Mouse (Mus musculus) CH12.LX (cell line): ENCODE data around the gene Zg16. TPM values are rescaled to one million over a fixed set of nuclear protein-coding genes. Genes with fewer than 3 reads are reported as not detected.
A peak's percentile ranks its signal among the peaks of the same experiment; 100 is the strongest.

ENCODE experiments used
- DNase-seq: peaks from one replicate; pipeline ENCODE4 v3.0.0-alpha.2; 2013; ENCODE audit errors: extremely low read depth
- H3K27ac ChIP-seq: 2 replicates; pipeline ENCODE4 v1.5.1; 2012; ENCODE audit warnings: low read depth, mild to moderate bottlenecking, control low read depth, moderate library complexity; ENCODE audit not compliant: insufficient read depth
- H3K27me3 ChIP-seq: replicated peaks from 2 replicates; pipeline ENCODE3; 2012; ENCODE audit warnings: inconsistent platforms
- H3K36me3 ChIP-seq, 2 experiments: replicated peaks in 1 of 2; 2 replicates each; pipeline versions ENCODE3 to v1.6.1; 2012; ENCODE audit warnings: inconsistent platforms in 1 of 2, low read length in 1 of 2, mild to moderate bottlenecking in 1 of 2, mixed read lengths in 1 of 2, moderate library complexity in 1 of 2; ENCODE audit not compliant: control insufficient read depth in 1 of 2, insufficient read depth in 1 of 2
- H3K4me1 ChIP-seq, 2 experiments: 2 replicates each; pipeline ENCODE4 v1.6.1; 2012; ENCODE audit warnings: inconsistent platforms in 1 of 2, moderate library complexity in 1 of 2; ENCODE audit not compliant: insufficient read depth in 2 of 2, control insufficient read depth in 1 of 2
- H3K4me2 ChIP-seq: 2 replicates; pipeline ENCODE4 v1.6.1; 2012; ENCODE audit warnings: low read depth, mild to moderate bottlenecking, control low read depth; ENCODE audit not compliant: poor library complexity, insufficient read depth, severe bottlenecking
- H3K4me3 ChIP-seq, 3 experiments: fragments of 150-350 bp in 1 of 3; sonication (generic) in 1 of 3; replicated peaks in 1 of 3; 2 replicates each; pipeline versions ENCODE3 to v1.5.1; 2011 to 2012; ENCODE audit warnings: low read depth in 2 of 3, low read length in 2 of 3, mild to moderate bottlenecking in 2 of 3, moderate library complexity in 2 of 3, control low read depth in 1 of 3, improper control_type of control experiment in 1 of 3, inconsistent platforms in 1 of 3, mixed read lengths in 1 of 3; ENCODE audit not compliant: poor library complexity in 1 of 3
- H3K79me2 ChIP-seq: replicated peaks from 2 replicates; pipeline ENCODE4 v1.6.1; 2012; ENCODE audit warnings: mild to moderate bottlenecking, moderate library complexity; ENCODE audit not compliant: control insufficient read depth, poor library complexity, insufficient read depth, severe bottlenecking; ENCODE audit errors: extremely low read depth
- H3K9ac ChIP-seq: 2 replicates; pipeline ENCODE4 v1.6.1; 2012; ENCODE audit warnings: low read depth, mild to moderate bottlenecking, control low read depth, moderate library complexity; ENCODE audit not compliant: insufficient read depth
- H3K9me3 ChIP-seq: replicated peaks from 2 replicates; pipeline ENCODE3; 2012; ENCODE audit warnings: low read length, inconsistent platforms, mixed read lengths
- CHD1 ChIP-seq: IDR thresholded peaks from 2 replicates; pipeline ENCODE4 v1.6.1; 2012; ENCODE audit warnings: low read depth, low read length, improper control_type of control experiment, inconsistent platforms
- CHD2 ChIP-seq: IDR thresholded peaks from 2 replicates; pipeline ENCODE4 v1.6.1; 2011; ENCODE audit warnings: low read length, improper control_type of control experiment
- CTCF ChIP-seq, 2 experiments: IDR thresholded peaks in 1 of 2; conservative IDR thresholded peaks in 1 of 2; 2 replicates each; pipeline ENCODE4 v1.5.1; 2011 to 2012; ENCODE audit warnings: low read depth in 2 of 2, low read length in 2 of 2, improper control_type of control experiment in 1 of 2, inconsistent platforms in 1 of 2, mild to moderate bottlenecking in 1 of 2, moderate library complexity in 1 of 2
- E2F4 ChIP-seq: IDR thresholded peaks from 2 replicates; pipeline ENCODE4 v1.6.1; 2011; ENCODE audit warnings: low read depth, low read length, improper control_type of control experiment; ENCODE audit not compliant: insufficient replicate concordance
- ELF1 ChIP-seq: IDR thresholded peaks from 2 replicates; pipeline ENCODE4 v1.6.1; 2014; ENCODE audit warnings: low read depth, mild to moderate bottlenecking, inconsistent platforms, low read length, improper control_type of control experiment
- EP300 ChIP-seq: IDR thresholded peaks from 2 replicates; pipeline ENCODE4 v1.6.1; 2011; ENCODE audit warnings: low read length, improper control_type of control experiment
- HCFC1 ChIP-seq: IDR thresholded peaks from 2 replicates; pipeline ENCODE4 v1.6.1; 2012; ENCODE audit warnings: low read depth, mild to moderate bottlenecking, inconsistent platforms, low read length, improper control_type of control experiment
- JUND ChIP-seq: conservative IDR thresholded peaks from 2 replicates; pipeline ENCODE4 v1.6.1; 2011; ENCODE audit warnings: low read depth, low read length, improper control_type of control experiment
- KAT2A ChIP-seq: IDR thresholded peaks from 2 replicates; pipeline ENCODE4 v1.6.1; 2012; ENCODE audit warnings: low read length, improper control_type of control experiment, inconsistent platforms; ENCODE audit not compliant: insufficient replicate concordance
- MAFK ChIP-seq: IDR thresholded peaks from 2 replicates; pipeline ENCODE4 v1.6.1; 2011; ENCODE audit warnings: low read length, improper control_type of control experiment; ENCODE audit not compliant: insufficient replicate concordance
- MXI1 ChIP-seq: IDR thresholded peaks from 2 replicates; pipeline ENCODE4 v1.6.1; 2011; ENCODE audit warnings: mild to moderate bottlenecking, low read depth, low read length, improper control_type of control experiment
- POLR2A ChIP-seq: IDR thresholded peaks from 2 replicates; pipeline ENCODE4 v1.6.1; 2011; ENCODE audit warnings: low read depth, mild to moderate bottlenecking, improper control_type of control experiment, low read length
- POLR2AphosphoS2 ChIP-seq: IDR thresholded peaks from 2 replicates; pipeline ENCODE4 v1.6.1; 2011; ENCODE audit warnings: low read depth, low read length, improper control_type of control experiment
- RAD21 ChIP-seq: IDR thresholded peaks from 2 replicates; pipeline ENCODE4 v1.6.1; 2011; ENCODE audit warnings: low read depth, mild to moderate bottlenecking, low read length, improper control_type of control experiment, moderate library complexity
- RCOR1 ChIP-seq: conservative IDR thresholded peaks from 2 replicates; pipeline ENCODE4 v1.6.1; 2012; ENCODE audit warnings: low read depth, mild to moderate bottlenecking, inconsistent platforms, low read length, improper control_type of control experiment
- TBP ChIP-seq: conservative IDR thresholded peaks from 2 replicates; pipeline ENCODE4 v1.6.1; 2011; ENCODE audit warnings: low read depth, low read length, improper control_type of control experiment
- TCF12 ChIP-seq: IDR thresholded peaks from 2 replicates; pipeline ENCODE4 v1.6.1; 2014; ENCODE audit warnings: low read depth, mild to moderate bottlenecking, inconsistent platforms, low read length, improper control_type of control experiment
- UBTF ChIP-seq: IDR thresholded peaks from 2 replicates; pipeline ENCODE4 v1.6.1; 2012; ENCODE audit warnings: low read depth, mild to moderate bottlenecking, inconsistent platforms, low read length, improper control_type of control experiment, moderate library complexity
- ZMIZ1 ChIP-seq: IDR thresholded peaks from 2 replicates; pipeline ENCODE4 v1.6.1; 2012; ENCODE audit warnings: low read depth, mild to moderate bottlenecking, inconsistent platforms, low read length, improper control_type of control experiment
- ZNF384 ChIP-seq: IDR thresholded peaks from 2 replicates; pipeline ENCODE4 v1.6.1; 2012; ENCODE audit warnings: low read depth, low read length, improper control_type of control experiment, inconsistent platforms
- dilution Hi-C: fragments of 300-500 bp; cut with MboI; formaldehyde crosslinking; loops from 2 replicates; pipeline ENCODE4 v1.14.3; 2020; ENCODE audit warnings: low sequenced_read_pairs; ENCODE audit not compliant: extremely low pct_unique_long_range_greater_than_20kb, extremely low pct_ligation_motif_present
- in situ Hi-C: fragments of 300-500 bp; cut with MboI; formaldehyde crosslinking; loops from 3 replicates; pipeline ENCODE4 v1.14.3; 2019; ENCODE audit warnings: low sequenced_read_pairs, low pct_ligation_motif_present, low pct_unique_long_range_greater_than_20kb, mixed read lengths
- polyA plus RNA-seq: library from polyadenylated mRNA; unstranded; fragments of >175 nt; gene quantifications from 2 replicates; pipeline ENCODE4 v1.2.1, GENCODE M21; 2012; ENCODE audit warnings: low read depth; ENCODE audit not compliant: insufficient read length
- total RNA-seq, 2 experiments: library from RNA; depleted of rRNA; stranded (reverse); fragments of 300-350 nt in 1 of 2; fragments of >200 nt in 1 of 2; gene quantifications; 2 replicates each; pipeline ENCODE4 v1.2.3; 2012 to 2014

Gene Zg16
- total and polyA plus RNA-seq, 3 experiments, result not detected

DNA sequence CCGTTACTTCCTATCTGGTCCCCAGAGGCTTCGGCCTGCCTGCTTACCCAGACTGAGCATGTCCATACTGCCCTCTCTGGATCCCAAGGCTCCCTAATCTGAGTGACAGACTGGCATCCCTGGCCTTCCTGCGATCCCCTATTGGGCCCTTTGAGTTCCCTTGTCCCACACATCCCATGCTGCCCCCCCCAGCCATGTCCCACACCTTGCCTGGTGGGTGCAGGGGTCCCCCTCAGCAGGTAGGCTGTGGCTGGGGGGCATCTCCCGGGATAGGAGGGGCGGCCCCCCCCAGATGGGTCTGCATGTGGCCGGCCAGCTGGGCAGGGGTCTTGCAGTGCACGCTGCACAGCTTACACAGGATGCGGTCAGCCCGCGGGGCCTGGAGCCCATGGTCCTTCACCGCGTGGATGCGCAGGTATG, 63.8 kb downstream of the Zg16 start:
- Histone ChIP-seq H3K79me2 (peaks cover 22% of the 10 kb centered on the region), H3K36me3 (peaks cover 27 to 63% of the 10 kb centered on the region in 2 experiments), H3K4me1 (peaks cover 22 to 60% of the 10 kb centered on the region in 2 experiments), H3K27ac (no peak overlapping the region), H3K4me3 (peak overlapping the region in 2 of 3 experiments; percentile 76 to 78), H3K9ac (no peak overlapping the region), H3K27me3 (no peaks in the 10 kb centered on the region), H3K9me3 (no peaks in the 10 kb centered on the region), H3K4me2 (no peak overlapping the region)
- DNase-seq, result no peak
- TF ChIP-seq RAD21 (no peak), E2F4 (no peak), CHD1 (no peak), EP300 (no peak), POLR2A (no peak; the same call in 1 of the 2 replicates), ZNF384 (no peak), HCFC1 (no peak), UBTF (no peak), MAFK (no peak), CTCF (conservative IDR thresholded peaks at IDR 0.05 in 1 of 2, IDR thresholded peaks at IDR 0.05 in 1 of 2; ENCODE audit: low read depth in 2 of 2, low read length in 2 of 2) (no peak), RCOR1 (no peak), MXI1 (no peak), JUND (no peak), TBP (no peak), ELF1 (no peak)
- dilution Hi-C loops (no loop called here), in situ Hi-C loops (loop anchor here (5.0 kb wide), 1 partner anchor 136 kb away; no protein-coding TSS in a partner anchor)

DNA sequence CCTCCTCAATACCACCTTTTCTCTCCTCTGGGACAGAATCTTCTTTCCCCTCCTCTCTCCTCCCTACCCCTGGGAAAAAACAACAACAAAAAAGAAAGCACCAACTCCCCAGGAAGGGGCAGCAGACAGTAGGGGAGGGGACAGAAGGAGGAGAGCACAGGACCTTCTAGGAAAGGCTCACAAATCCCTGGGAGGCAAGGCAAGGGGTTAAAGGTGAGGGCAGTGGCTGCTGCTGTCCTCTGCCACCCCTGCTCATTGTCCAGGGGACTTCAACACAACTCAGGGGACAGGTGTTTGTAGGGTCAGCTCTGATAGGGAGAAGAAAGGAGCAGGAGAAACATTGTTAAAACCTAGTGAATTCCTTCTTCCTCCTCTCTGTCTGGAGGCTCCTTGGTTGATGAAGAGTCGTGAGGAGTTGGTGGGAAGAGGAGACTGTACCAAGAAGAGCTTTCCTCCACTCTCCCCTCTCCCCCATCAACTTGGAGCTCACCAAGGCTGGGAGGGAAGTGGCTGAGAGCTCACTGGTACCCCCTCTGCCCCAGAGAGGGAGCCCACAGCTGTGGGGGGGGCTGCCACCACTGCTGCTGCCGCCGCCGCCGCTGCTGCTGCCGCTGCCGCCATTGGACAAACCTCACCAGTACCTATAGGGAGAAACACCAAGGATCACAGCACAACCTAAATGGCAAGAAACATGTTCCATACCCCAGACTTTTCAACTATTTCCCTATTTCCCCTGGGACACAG, 64.4 kb downstream of the Zg16 start:
- Histone ChIP-seq H3K4me1 (peaks cover 19 to 60% of the 10 kb centered on the region in 2 experiments), H3K36me3 (peaks cover 21 to 60% of the 10 kb centered on the region in 2 experiments), H3K79me2 (peaks cover 22% of the 10 kb centered on the region), H3K9me3 (no peaks in the 10 kb centered on the region), H3K4me3 (peak overlapping the region in 1 of 3 experiments; percentile 78), H3K27me3 (no peaks in the 10 kb centered on the region), H3K27ac (no peak overlapping the region), H3K9ac (no peak overlapping the region), H3K4me2 (no peak overlapping the region)
- dilution Hi-C loops (no loop called here), in situ Hi-C loops (loop anchor here (5.0 kb wide), 1 partner anchor 135 kb away; no protein-coding TSS in a partner anchor)
- no peak for DNase-seq
- TF ChIP-seq JUND (no peak), HCFC1 (no peak), ZMIZ1 (no peak), ZNF384 (no peak), KAT2A (no peak), CHD2 (no peak), TCF12 (no peak), POLR2AphosphoS2 (0 out of 2 replicates have a peak, but pooled peaks have one; percentile 32)
